Mouse (Mus musculus): ENCODE data around the gene Stub1. TPM values are rescaled to one million over a fixed set of nuclear protein-coding genes. Genes with fewer than 3 reads are reported as not detected.
A peak's percentile ranks its signal among the peaks of the same experiment; 100 is the strongest.

Gene Stub1
- total and polyA plus RNA-seq, 2 experiments from 2014 or later: 273 to 369 TPM

- no peak for TF ChIP-seq CTCF (IDR thresholded peaks at IDR 0.05; ENCODE audit: low read depth)
- Histone ChIP-seq H3K4me2 (ENCODE audit: low read depth, low read length) (no peak overlapping the region), H3K9me3 (ENCODE audit: low read length) (no peaks in the 10 kb centered on the region), H3K4me1 (ENCODE audit: insufficient read depth, low read length) (peaks cover 29% of the 10 kb centered on the region), H3K27me3 (ENCODE audit: insufficient read depth, low read length) (no peaks in the 10 kb centered on the region), H3K27ac (no peak overlapping the region), H3K4me3 (ENCODE audit: low read length) (no peak overlapping the region), H3K36me3 (ENCODE audit: insufficient read depth, low read length) (peaks cover 14% of the 10 kb centered on the region; the same call in 1 of the 2 replicates), H3K9ac (replicated peaks; ENCODE audit: low read length) (no peak overlapping the region)
- WGBS: 88% methylated on average over 6 of the region's 6 CpGs
- no peak for DNase-seq (ENCODE audit: low spot score)
- no peak for ATAC-seq
Measured at GRCm38 (mm10) chr17:25825311-25825710, 7.9 kb downstream of the Stub1 start.

- TF ChIP-seq CTCF (IDR thresholded peaks at IDR 0.05; ENCODE audit: low read depth): no peak
- peaks cover 25% of the 10 kb centered on the region for H3K4me1 ChIP-seq (ENCODE audit: insufficient read depth, low read length)
- WGBS: 80% methylated on average over 16 of the region's 17 CpGs
Measured at GRCm38 (mm10) chr17:25824362-25825142, 8.7 kb downstream of the Stub1 start.

GRCm38 (mm10) chr17:25823452-25823851, 9.8 kb downstream of the Stub1 start, which contains the start of gene Wdr24:
Gene Wdr24, plus strand, starts transcription at chr17:25823627.
- H3K4me1 ChIP-seq (ENCODE audit: insufficient read depth, low read length): peaks cover 20% of the 10 kb centered on the region
- H3K27ac ChIP-seq: peak within 1 kb of the TSS; percentile 67
- H3K36me3 ChIP-seq (ENCODE audit: insufficient read depth, low read length): peaks cover 17% of the 10 kb centered on the region; the same call in 1 of the 2 replicates
- H3K4me2 ChIP-seq (ENCODE audit: low read depth, low read length): peak within 1 kb of the TSS; percentile 99
- peak; percentile 94 for DNase-seq (ENCODE audit: low spot score)
- H3K9me3 ChIP-seq (ENCODE audit: low read length): no peaks in the 10 kb centered on the region
- peak within 1 kb of the TSS; percentile 56 for H3K4me3 ChIP-seq (ENCODE audit: low read length)
- peak; percentile 73; the same call in 1 of the 2 replicates for ATAC-seq
- H3K27me3 ChIP-seq (ENCODE audit: insufficient read depth, low read length): no peaks in the 10 kb centered on the region
- TF ChIP-seq CTCF (IDR thresholded peaks at IDR 0.05; ENCODE audit: low read depth): no peak
- peak within 1 kb of the TSS; percentile 78 for H3K9ac ChIP-seq (replicated peaks; ENCODE audit: low read length)
- WGBS: under 1% methylated on average over 18 of the region's 18 CpGs

More at GRCm38 (mm10) chr17:25824362-25825142, 8.7 kb downstream of the Stub1 start:
- H3K9ac ChIP-seq (replicated peaks; ENCODE audit: low read length): peak overlapping the region; percentile 78; the same call in 1 of the 2 replicates
- H3K4me3 ChIP-seq (ENCODE audit: low read length): peak overlapping the region; percentile 56
- peak overlapping the region; percentile 99 for H3K4me2 ChIP-seq (ENCODE audit: low read depth, low read length)
- no peak for ATAC-seq
- H3K27ac ChIP-seq: no peak overlapping the region
- DNase-seq (ENCODE audit: low spot score): no peak
- H3K36me3 ChIP-seq (ENCODE audit: insufficient read depth, low read length): peaks cover 16% of the 10 kb centered on the region; the same call in 1 of the 2 replicates
- no peaks in the 10 kb centered on the region for H3K9me3 ChIP-seq (ENCODE audit: low read length)
- no peaks in the 10 kb centered on the region for H3K27me3 ChIP-seq (ENCODE audit: insufficient read depth, low read length)

GRCm38 (mm10) chr17:25818851-25819780, 14.1 kb downstream of the Stub1 start:
- ATAC-seq: no peak
- Histone ChIP-seq H3K27me3 (ENCODE audit: insufficient read depth, low read length) (no peaks in the 10 kb centered on the region), H3K4me1 (ENCODE audit: insufficient read depth, low read length) (peaks cover 4% of the 10 kb centered on the region), H3K36me3 (ENCODE audit: insufficient read depth, low read length) (peaks cover 15% of the 10 kb centered on the region; the same call in 1 of the 2 replicates), H3K4me3 (ENCODE audit: low read length) (no peak overlapping the region), H3K27ac (no peak overlapping the region), H3K9me3 (ENCODE audit: low read length) (no peaks in the 10 kb centered on the region), H3K4me2 (ENCODE audit: low read depth, low read length) (no peak overlapping the region), H3K9ac (replicated peaks; ENCODE audit: low read length) (no peak overlapping the region)
- TF ChIP-seq CTCF (IDR thresholded peaks at IDR 0.05; ENCODE audit: low read depth): no peak
- WGBS: 15% methylated on average over 46 of the region's 46 CpGs
- DNase-seq (ENCODE audit: low spot score): no peak

- TF ChIP-seq CTCF (IDR thresholded peaks at IDR 0.05; ENCODE audit: low read depth): no peak
- no peak overlapping the region for H3K4me3 ChIP-seq (ENCODE audit: low read length)
- WGBS: 80% methylated on average over 11 of the region's 11 CpGs
- no peak overlapping the region for H3K27ac ChIP-seq
- H3K27me3 ChIP-seq (ENCODE audit: insufficient read depth, low read length): no peaks in the 10 kb centered on the region
- no peak for ATAC-seq
- no peak overlapping the region for H3K9ac ChIP-seq (replicated peaks; ENCODE audit: low read length)
- peaks cover 15% of the 10 kb centered on the region; the same call in 1 of the 2 replicates for H3K36me3 ChIP-seq (ENCODE audit: insufficient read depth, low read length)
- no peak for DNase-seq (ENCODE audit: low spot score)
- H3K4me2 ChIP-seq (ENCODE audit: low read depth, low read length): no peak overlapping the region
- no peaks in the 10 kb centered on the region for H3K9me3 ChIP-seq (ENCODE audit: low read length)
- peaks cover 10% of the 10 kb centered on the region for H3K4me1 ChIP-seq (ENCODE audit: insufficient read depth, low read length)
Measured at GRCm38 (mm10) chr17:25817662-25818061, 15.5 kb downstream of the Stub1 start.

- Histone ChIP-seq H3K4me3 (ENCODE audit: low read length) (peak overlapping the region; percentile 8; the same call in 1 of the 2 replicates), H3K9me3 (ENCODE audit: low read length) (no peaks in the 10 kb centered on the region), H3K4me2 (ENCODE audit: low read depth, low read length) (peak overlapping the region; percentile 46), H3K27ac (0 out of 2 replicates have a peak overlapping the region, but pooled peaks have one; percentile 29), H3K4me1 (ENCODE audit: insufficient read depth, low read length) (peaks cover 21% of the 10 kb centered on the region), H3K27me3 (ENCODE audit: insufficient read depth, low read length) (no peaks in the 10 kb centered on the region), H3K36me3 (ENCODE audit: insufficient read depth, low read length) (peaks cover 11% of the 10 kb centered on the region; the same call in 1 of the 2 replicates), H3K9ac (replicated peaks; ENCODE audit: low read length) (peak overlapping the region; percentile 35)
- DNase-seq (ENCODE audit: low spot score) (peak; percentile 82), ATAC-seq (peak; percentile 32; the same call in 1 of the 2 replicates)
- 2% methylated on average over 20 of the region's 20 CpGs for WGBS
- TF ChIP-seq CTCF (IDR thresholded peaks at IDR 0.05; ENCODE audit: low read depth): peak; percentile 77
Measured at GRCm38 (mm10) chr17:25813471-25813870, 19.7 kb downstream of the Stub1 start.

All from hindbrain, postnatal 0 days (tissue).